Mouse (Mus musculus): Measurements from ENCODE around the gene AC124502.3. TPM values are rescaled to one million over a fixed set of nuclear protein-coding genes. Genes with fewer than 3 reads are reported as not detected.

The AC124502.3 gene
- polyA plus RNA-seq, 1 experiment from 2014 or later = 1.1 TPM

DNA sequence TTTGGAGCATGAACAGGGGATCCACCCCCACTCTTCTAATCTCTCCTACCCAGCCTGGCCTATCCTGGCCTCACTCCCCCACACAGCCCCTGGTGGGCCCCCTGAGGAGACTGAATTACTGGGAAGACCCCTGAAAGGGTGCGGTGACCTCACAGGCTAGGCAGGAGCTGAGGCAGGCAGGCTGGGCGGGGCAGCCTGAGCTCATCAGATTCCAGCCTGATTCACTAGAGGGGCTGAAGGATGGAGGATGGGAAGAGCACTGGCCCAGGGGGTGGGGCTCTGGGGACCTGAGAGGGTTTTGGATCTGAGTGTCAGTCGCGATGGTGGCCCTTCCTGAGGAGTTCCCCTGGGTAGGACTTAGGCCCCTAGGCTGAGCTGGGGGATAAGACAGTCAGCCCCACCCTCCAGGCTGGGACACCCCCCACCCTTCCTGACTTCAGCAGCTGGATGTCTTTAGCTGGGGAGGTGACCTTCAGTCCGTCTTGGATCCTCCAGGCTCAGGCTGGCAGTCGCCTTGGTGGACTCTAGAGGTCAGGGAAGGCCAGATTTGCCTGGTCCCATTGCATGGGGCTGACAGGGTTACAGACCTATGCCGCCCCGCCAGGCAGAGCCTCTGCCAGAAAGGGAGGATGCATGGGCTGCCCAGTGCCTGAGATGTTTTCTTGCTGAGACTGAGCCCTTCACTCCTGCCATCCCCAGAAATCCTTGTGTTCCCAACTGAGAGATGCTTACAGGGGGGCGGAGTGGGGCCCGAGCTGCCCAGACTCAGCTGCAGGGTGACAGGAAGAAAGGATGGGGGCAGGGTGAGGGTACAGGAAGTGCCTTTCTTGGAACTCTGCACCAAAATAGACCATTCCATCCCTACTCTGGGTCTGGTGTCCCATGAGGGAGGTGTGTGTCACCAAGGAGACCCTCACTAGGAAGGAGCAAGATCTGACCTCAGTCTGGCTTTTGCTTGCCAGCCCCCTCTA, 20.4 kb downstream of the AC124502.3 start:
- WGBS = 11% methylated on average over 10 of the region's 10 CpGs
- no peak for DNase-seq (ENCODE audit: low spot score)
- Histone ChIP-seq H3K9ac (ENCODE audit: low read length) (no peak overlapping the region), H3K27me3 (replicated peaks; ENCODE audit: control insufficient read depth, insufficient read depth, low read length) (no peaks in the 10 kb centered on the region), H3K4me3 (ENCODE audit: low read depth, low read length) (no peak overlapping the region), H3K4me1 (replicated peaks; ENCODE audit: control insufficient read depth, insufficient read depth, low read length) (peaks cover 42% of the 10 kb centered on the region), H3K27ac (ENCODE audit: low read depth) (peak overlapping the region; percentile 69), H3K4me2 (ENCODE audit: low read length) (peak overlapping the region; percentile 7), H3K36me3 (ENCODE audit: control insufficient read depth, insufficient read depth, low read length) (no peaks in the 10 kb centered on the region), H3K9me3 (ENCODE audit: control insufficient read depth, low read length) (no peaks in the 10 kb centered on the region)
- ATAC-seq (replicated peaks; ENCODE audit: low FRiP score, low TSS enrichment, low read depth) = peak; percentile 17; the same call in 1 of the 2 replicates

GRCm38 (mm10) chr19:5060365-5061330, 22.0 kb downstream of the AC124502.3 start:
- peak overlapping the region; percentile 64; the same call in 1 of the 2 replicates for H3K27ac ChIP-seq (ENCODE audit: low read depth)
- no peak overlapping the region for H3K4me2 ChIP-seq (ENCODE audit: low read length)
- H3K4me3 ChIP-seq (ENCODE audit: low read depth, low read length) = no peak overlapping the region
- H3K27me3 ChIP-seq (replicated peaks; ENCODE audit: control insufficient read depth, insufficient read depth, low read length) = no peaks in the 10 kb centered on the region
- ATAC-seq (replicated peaks; ENCODE audit: low FRiP score, low TSS enrichment, low read depth) = no peak
- peaks cover 52% of the 10 kb centered on the region for H3K4me1 ChIP-seq (replicated peaks; ENCODE audit: control insufficient read depth, insufficient read depth, low read length)
- H3K9me3 ChIP-seq (ENCODE audit: control insufficient read depth, low read length) = no peaks in the 10 kb centered on the region
- no peaks in the 10 kb centered on the region for H3K36me3 ChIP-seq (ENCODE audit: control insufficient read depth, insufficient read depth, low read length)
- no peak overlapping the region; the same call in 1 of the 2 replicates for H3K9ac ChIP-seq (ENCODE audit: low read length)
- 27% methylated on average over 5 of the region's 5 CpGs for WGBS
- DNase-seq (ENCODE audit: low spot score) = no peak

DNA sequence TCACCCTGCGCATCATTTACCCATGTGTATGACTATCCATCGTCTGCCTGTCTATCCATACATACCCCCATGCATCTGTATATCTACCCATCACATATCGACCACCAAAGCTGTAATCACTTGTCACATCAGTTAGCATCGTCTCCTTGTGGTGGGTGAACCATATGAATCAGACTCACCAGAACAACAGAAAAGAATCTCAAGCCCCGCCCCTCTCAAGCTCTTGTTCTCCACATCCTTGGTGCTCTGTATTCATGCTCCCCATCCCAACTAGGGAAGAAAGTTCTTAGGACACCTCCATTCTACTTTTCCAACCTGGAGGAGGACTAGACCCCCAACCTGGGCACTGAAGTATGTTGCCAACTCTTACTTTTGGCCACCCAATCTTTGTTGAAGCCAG, 23.4 kb downstream of the AC124502.3 start:
- H3K36me3 ChIP-seq (ENCODE audit: control insufficient read depth, insufficient read depth, low read length) = no peaks in the 10 kb centered on the region
- peaks cover 53% of the 10 kb centered on the region for H3K4me1 ChIP-seq (replicated peaks; ENCODE audit: control insufficient read depth, insufficient read depth, low read length)
- DNase-seq (ENCODE audit: low spot score) (no peak), ATAC-seq (replicated peaks; ENCODE audit: low FRiP score, low TSS enrichment, low read depth) (no peak)
- H3K9ac ChIP-seq (ENCODE audit: low read length) = no peak overlapping the region
- no peaks in the 10 kb centered on the region for H3K9me3 ChIP-seq (ENCODE audit: control insufficient read depth, low read length)
- H3K4me2 ChIP-seq (ENCODE audit: low read length) = no peak overlapping the region
- H3K27ac ChIP-seq (ENCODE audit: low read depth) = no peak overlapping the region
- 74% methylated on average over 5 of the region's 5 CpGs for WGBS
- H3K4me3 ChIP-seq (ENCODE audit: low read depth, low read length) = no peak overlapping the region
- H3K27me3 ChIP-seq (replicated peaks; ENCODE audit: control insufficient read depth, insufficient read depth, low read length) = no peaks in the 10 kb centered on the region

- Histone ChIP-seq H3K4me1 (replicated peaks; ENCODE audit: control insufficient read depth, insufficient read depth, low read length) (peaks cover 57% of the 10 kb centered on the region), H3K9ac (ENCODE audit: low read length) (no peak overlapping the region), H3K9me3 (ENCODE audit: control insufficient read depth, low read length) (no peaks in the 10 kb centered on the region), H3K27ac (ENCODE audit: low read depth) (no peak overlapping the region), H3K27me3 (replicated peaks; ENCODE audit: control insufficient read depth, insufficient read depth, low read length) (no peaks in the 10 kb centered on the region), H3K4me3 (ENCODE audit: low read depth, low read length) (no peak overlapping the region), H3K4me2 (ENCODE audit: low read length) (no peak overlapping the region), H3K36me3 (ENCODE audit: control insufficient read depth, insufficient read depth, low read length) (no peaks in the 10 kb centered on the region)
- WGBS = 49% methylated on average over 6 of the region's 6 CpGs
- no peak for ATAC-seq (replicated peaks; ENCODE audit: low FRiP score, low TSS enrichment, low read depth)
- no peak for DNase-seq (ENCODE audit: low spot score)
Observed at GRCm38 (mm10) chr19:5062446-5062845, 23.8 kb downstream of the AC124502.3 start.

DNA sequence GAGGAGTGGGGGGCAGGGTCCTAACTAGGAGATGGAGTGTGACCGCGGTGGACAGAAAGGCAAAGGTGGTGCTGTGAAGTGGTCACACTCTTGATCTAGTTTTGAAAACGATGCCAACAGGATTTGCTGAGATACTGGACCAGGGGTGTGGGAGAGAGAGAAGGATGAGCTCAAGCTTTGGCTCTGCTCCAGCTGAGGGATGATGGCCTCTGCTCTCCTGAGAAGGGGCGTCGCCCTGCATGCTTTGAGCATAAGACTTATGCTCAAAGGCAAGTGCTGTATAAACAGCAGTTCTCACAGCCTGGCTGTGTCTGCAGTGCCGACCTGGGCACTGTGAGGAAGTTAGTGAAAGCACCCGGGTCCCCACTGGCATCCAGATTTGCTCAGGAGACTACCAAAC, 26.4 kb downstream of the AC124502.3 start:
- H3K4me3 ChIP-seq (ENCODE audit: low read depth, low read length) = no peak overlapping the region
- H3K36me3 ChIP-seq (ENCODE audit: control insufficient read depth, insufficient read depth, low read length) = no peaks in the 10 kb centered on the region
- peaks cover 52% of the 10 kb centered on the region for H3K4me1 ChIP-seq (replicated peaks; ENCODE audit: control insufficient read depth, insufficient read depth, low read length)
- 32% methylated on average over 7 of the region's 7 CpGs for WGBS
- H3K27me3 ChIP-seq (replicated peaks; ENCODE audit: control insufficient read depth, insufficient read depth, low read length) = no peaks in the 10 kb centered on the region; the same call in 1 of the 2 replicates
- ATAC-seq (replicated peaks; ENCODE audit: low FRiP score, low TSS enrichment, low read depth) (no peak), DNase-seq (ENCODE audit: low spot score) (peak; percentile 62)
- no peak overlapping the region for H3K9ac ChIP-seq (ENCODE audit: low read length)
- H3K9me3 ChIP-seq (ENCODE audit: control insufficient read depth, low read length) = no peaks in the 10 kb centered on the region
- no peak overlapping the region for H3K4me2 ChIP-seq (ENCODE audit: low read length)
- peak overlapping the region; percentile 43; the same call in 1 of the 2 replicates for H3K27ac ChIP-seq (ENCODE audit: low read depth)

- 6% methylated on average over 15 of the region's 15 CpGs for WGBS
Observed at GRCm38 (mm10) chr19:5067040-5067799, 28.5 kb downstream of the AC124502.3 start.

GRCm38 (mm10) chr19:5067867-5068569, 29.3 kb downstream of the AC124502.3 start, which contains the start of gene Cd248:
Cd248 (plus strand) TSS chr19:5068078.
- 1% methylated on average over 35 of the region's 56 CpGs for WGBS
- Histone ChIP-seq H3K9ac (ENCODE audit: low read length) (peak within 1 kb of the TSS; percentile 58), H3K4me3 (ENCODE audit: low read depth, low read length) (peak within 1 kb of the TSS; percentile 52), H3K4me1 (replicated peaks; ENCODE audit: control insufficient read depth, insufficient read depth, low read length) (peaks cover 44% of the 10 kb centered on the region), H3K27ac (ENCODE audit: low read depth) (peak within 1 kb of the TSS; percentile 92), H3K36me3 (ENCODE audit: control insufficient read depth, insufficient read depth, low read length) (no peaks in the 10 kb centered on the region), H3K9me3 (ENCODE audit: control insufficient read depth, low read length) (no peaks in the 10 kb centered on the region), H3K27me3 (replicated peaks; ENCODE audit: control insufficient read depth, insufficient read depth, low read length) (no peaks in the 10 kb centered on the region; the same call in 1 of the 2 replicates), H3K4me2 (ENCODE audit: low read length) (peak within 1 kb of the TSS; percentile 77)
- DNase-seq (ENCODE audit: low spot score) (peak; percentile 83), ATAC-seq (replicated peaks; ENCODE audit: low FRiP score, low TSS enrichment, low read depth) (peak; percentile 29)

More at GRCm38 (mm10) chr19:5067040-5067799, 28.5 kb downstream of the AC124502.3 start:
- no peaks in the 10 kb centered on the region for H3K9me3 ChIP-seq (ENCODE audit: control insufficient read depth, low read length)
- peak overlapping the region; percentile 77 for H3K4me2 ChIP-seq (ENCODE audit: low read length)
- H3K36me3 ChIP-seq (ENCODE audit: control insufficient read depth, insufficient read depth, low read length) = no peaks in the 10 kb centered on the region
- DNase-seq (ENCODE audit: low spot score) (peak; percentile 79), ATAC-seq (replicated peaks; ENCODE audit: low FRiP score, low TSS enrichment, low read depth) (0 out of 2 replicates have a peak, but pooled peaks have one; percentile 0)
- H3K4me3 ChIP-seq (ENCODE audit: low read depth, low read length) = peak overlapping the region; percentile 52
- peaks cover 44% of the 10 kb centered on the region for H3K4me1 ChIP-seq (replicated peaks; ENCODE audit: control insufficient read depth, insufficient read depth, low read length)
- H3K27me3 ChIP-seq (replicated peaks; ENCODE audit: control insufficient read depth, insufficient read depth, low read length) = no peaks in the 10 kb centered on the region; the same call in 1 of the 2 replicates
- peak overlapping the region; percentile 92 for H3K27ac ChIP-seq (ENCODE audit: low read depth)
- 0 out of 2 replicates have a peak overlapping the region, but pooled peaks have one; percentile 22 for H3K9ac ChIP-seq (ENCODE audit: low read length)

All from intestine, embryonic 14.5 days (tissue).